Mouse (Mus musculus): ENCODE data around the gene Spata7.

- no peak for TF ChIP-seq GATA1 (IDR thresholded peaks at IDR 0.05; ENCODE audit: borderline replicate concordance, low read length)
- no peak for TF ChIP-seq FLI1 (IDR thresholded peaks at IDR 0.05; ENCODE audit: low read length)
These were observed 41.1 kb downstream of the Spata7 start for GRCm38 (mm10) chr12:98669086-98669485.
